Mouse (Mus musculus): Measurements from ENCODE around the gene Ifi35.
"Not testable (repeated sequence)": the region's sequence is repeated elsewhere in the genome, so short reads cannot be mapped to it uniquely, and the experiment has no call there.

The Ifi35 gene

GRCm38 (mm10) chr11:101448274-101448746 is at the start of gene Ifi35:
TSS of gene Ifi35 (plus strand) at chr11:101448407.
- in situ Hi-C loops (cut with MboI, MseI): no loop called here

- in situ Hi-C loops (cut with MboI, MseI): no loop called here
These were observed 32.9 kb upstream of the Ifi35 start for GRCm38 (mm10) chr11:101415306-101415705.

GRCm38 (mm10) chr11:101416433-101417100 is 31.6 kb upstream of the Ifi35 start:
- in situ Hi-C loops (cut with MboI, MseI): no loop called here

- in situ Hi-C loops (cut with MboI, MseI): no loop called here
These were observed 30.9 kb upstream of the Ifi35 start, which contains the start of gene Aarsd1 for GRCm38 (mm10) chr11:101417101-101417855. TSS of gene Aarsd1 (minus strand) at chr11:101417615.

GRCm38 (mm10) chr11:101418991-101419390 is 29.2 kb upstream of the Ifi35 start:
- in situ Hi-C loops (cut with MboI, MseI): no loop called here

GRCm38 (mm10) chr11:101419610-101420009 is 28.6 kb upstream of the Ifi35 start:
- in situ Hi-C loops (cut with MboI, MseI): no loop called here

- in situ Hi-C loops (cut with MboI, MseI): no loop called here
These were observed 28.1 kb upstream of the Ifi35 start for GRCm38 (mm10) chr11:101420148-101420547.

- in situ Hi-C loops (cut with MboI, MseI): no loop called here
These were observed 23.9 kb upstream of the Ifi35 start, which contains the start of gene Gm27029 for GRCm38 (mm10) chr11:101424105-101424851. TSS of gene Gm27029 (minus strand) at chr11:101424796.

- in situ Hi-C loops (cut with MboI, MseI): no loop called here
These were observed 23.0 kb upstream of the Ifi35 start, which contains the start of the genes Rundc1 and Ptges3l for GRCm38 (mm10) chr11:101424925-101425813. TSS of gene Rundc1 (plus strand) at chr11:101425085. TSS of gene Ptges3l (minus strand) at chr11:101425333.

- in situ Hi-C loops (cut with MboI, MseI): no loop called here
These were observed 22.0 kb upstream of the Ifi35 start for GRCm38 (mm10) chr11:101426165-101426564.

- in situ Hi-C loops (cut with MboI, MseI): no loop called here
These were observed 16.9 kb upstream of the Ifi35 start for GRCm38 (mm10) chr11:101431327-101431726.

GRCm38 (mm10) chr11:101433396-101433795 is 14.8 kb upstream of the Ifi35 start:
- in situ Hi-C loops (cut with MboI, MseI): no loop called here

GRCm38 (mm10) chr11:101435831-101436230 is 12.4 kb upstream of the Ifi35 start:
- in situ Hi-C loops (cut with MboI, MseI): no loop called here

GRCm38 (mm10) chr11:101436916-101437315 is 11.3 kb upstream of the Ifi35 start:
- in situ Hi-C loops (cut with MboI, MseI): no loop called here

- in situ Hi-C loops (cut with MboI, MseI): not testable (repeated sequence)
These were observed 10.2 kb upstream of the Ifi35 start for GRCm38 (mm10) chr11:101438006-101438405.

GRCm38 (mm10) chr11:101441450-101442126 is 6.6 kb upstream of the Ifi35 start:
- in situ Hi-C loops (cut with MboI, MseI): not testable (repeated sequence)

- in situ Hi-C loops (cut with MboI, MseI): no loop called here
These were observed 6.0 kb upstream of the Ifi35 start, which contains the start of gene Rpl27 for GRCm38 (mm10) chr11:101442127-101442693. TSS of gene Rpl27 (plus strand) at chr11:101442298.

- in situ Hi-C loops (cut with MboI, MseI): no loop called here
These were observed 5.4 kb upstream of the Ifi35 start for GRCm38 (mm10) chr11:101442760-101443159.

- in situ Hi-C loops (cut with MboI, MseI): no loop called here
These were observed 1.9 kb upstream of the Ifi35 start for GRCm38 (mm10) chr11:101446319-101446718.

GRCm38 (mm10) chr11:101446860-101447259 is 1.3 kb upstream of the Ifi35 start:
- in situ Hi-C loops (cut with MboI, MseI): not testable (repeated sequence)
